Mouse (Mus musculus) neural tube, embryonic 15.5 days (tissue): ENCODE data around the gene 1700057G04Rik. TPM values are rescaled to one million over a fixed set of nuclear protein-coding genes. Genes with fewer than 3 reads are reported as not detected.

Experiments
- microRNA-seq: library from miRNA; unstranded; fragments of <30 nt; microRNA quantifications from one replicate; pipeline ENCODE4, GENCODE M21; 2017
- polyA plus RNA-seq: library from polyadenylated mRNA; unstranded; fragments of >200 nt; fragmentation: Nextera tagmentation; extraction: Ambion mirVana; gene quantifications from 2 replicates; pipeline ENCODE4 v1.2.1, GENCODE M21; 2015

1700057G04Rik gene
- polyA plus RNA-seq, 1 experiment from 2014 or later, result not detected

Small RNA genes lying within 50 kb of the gene (microRNA-seq; reads per million reads assigned to microRNA genes)
- not detected for gene Mir6386

Other genes with a start within 250 kb of the 1700057G04Rik start
- gene Plscr5, start 116.4 kb upstream of the 1700057G04Rik start, polyA plus RNA-seq, result 0.40 and 0.93 TPM in 2 replicates
- 9.6 and 18.7 TPM in 2 replicates for gene Plscr1, start 59.6 kb upstream of the 1700057G04Rik start, polyA plus RNA-seq
- 0.87 and 1.2 TPM in 2 replicates for gene Plscr2, start 33.8 kb upstream of the 1700057G04Rik start, polyA plus RNA-seq
- gene Plscr4, start 148.0 kb downstream of the 1700057G04Rik start, polyA plus RNA-seq, result 2.9 and 3.0 TPM in 2 replicates
- 13.5 and 16.2 TPM in 2 replicates for gene Plod2, start 232.8 kb downstream of the 1700057G04Rik start, polyA plus RNA-seq